Mouse (Mus musculus) forebrain, embryonic 15.5 days (tissue): Measurements from ENCODE around the gene Cdkl2. TPM values are rescaled to one million over a fixed set of nuclear protein-coding genes. Genes with fewer than 3 reads are reported as not detected.

Experiments used
- ATAC-seq: fragments of 200-750 bp; cut with Nextera tagmentation; replicated peaks from 2 replicates; pipeline ENCODE4 v1.8.0; 2017; ENCODE audit warnings: mild to moderate bottlenecking, moderate TSS enrichment, moderate library complexity
- H3K27ac ChIP-seq: fragments of 300-500 bp; sonication (generic); replicated peaks from 2 replicates; pipeline ENCODE4 v1.5.1; 2015; ENCODE audit warnings: mild to moderate bottlenecking, inconsistent platforms
- H3K27me3 ChIP-seq: fragments of 300-500 bp; sonication (generic); 2 replicates; pipeline ENCODE4 v1.6.1; 2015; ENCODE audit warnings: inconsistent platforms
- H3K36me3 ChIP-seq: fragments of 300-500 bp; sonication (generic); 2 replicates; pipeline ENCODE4 v1.6.1; 2015; ENCODE audit warnings: mild to moderate bottlenecking, inconsistent platforms
- H3K4me1 ChIP-seq: fragments of 300-500 bp; sonication (generic); 2 replicates; pipeline ENCODE4 v1.6.1; 2015; ENCODE audit warnings: inconsistent platforms
- H3K4me2 ChIP-seq: fragments of 300-500 bp; sonication (generic); replicated peaks from 2 replicates; pipeline ENCODE4 v1.6.1; 2015; ENCODE audit warnings: mild to moderate bottlenecking, inconsistent platforms
- H3K4me3 ChIP-seq: fragments of 300-500 bp; sonication (generic); 2 replicates; pipeline ENCODE4 v1.5.1; 2015; ENCODE audit warnings: mild to moderate bottlenecking, inconsistent platforms
- H3K9ac ChIP-seq: fragments of 300-500 bp; sonication (generic); replicated peaks from 2 replicates; pipeline ENCODE4 v1.6.1; 2015; ENCODE audit warnings: mild to moderate bottlenecking, inconsistent platforms
- H3K9me3 ChIP-seq: fragments of 300-500 bp; sonication (generic); 2 replicates; pipeline ENCODE4 v1.6.1; 2016; ENCODE audit warnings: inconsistent platforms
- WGBS: fragments of 180-500 bp; shearing (Covaris S2); methylation state at CpG from one replicate; pipeline ENCODE4 v1.1.7; 2015; ENCODE audit warnings: mixed read lengths; 5-methylcytosine and 5-hydroxymethylcytosine counted together
- polyA plus RNA-seq: library from polyadenylated mRNA; unstranded; fragments of >200 nt; fragmentation: Nextera tagmentation; extraction: Ambion mirVana; gene quantifications from 2 replicates; pipeline ENCODE4 v1.2.1, GENCODE M21; 2015

Gene Cdkl2
- polyA plus RNA-seq, 1 experiment from 2014 or later: 6.4 TPM

- Histone ChIP-seq H3K9ac (peak overlapping the region; percentile 79), H3K9me3 (no peaks in the 10 kb centered on the region), H3K27me3 (no peaks in the 10 kb centered on the region), H3K4me3 (peak overlapping the region; percentile 82), H3K27ac (peak overlapping the region; percentile 100), H3K36me3 (peaks cover 3% of the 10 kb centered on the region), H3K4me2 (peak overlapping the region; percentile 57), H3K4me1 (peaks cover 37% of the 10 kb centered on the region)
- no peak for ATAC-seq
- WGBS: 1% methylated on average over 14 of the region's 14 CpGs
These were observed 81.4 kb downstream of the Cdkl2 start for GRCm38 (mm10) chr5:91962259-91962638.

GRCm38 (mm10) chr5:91961370-91961769 is 82.3 kb downstream of the Cdkl2 start:
- H3K9ac ChIP-seq: 0 out of 2 replicates have a peak overlapping the region, but pooled peaks have one; percentile 79
- 94% methylated on average over 1 of the region's 1 CpGs for WGBS

GRCm38 (mm10) chr5:91960606-91961254 is 83.0 kb downstream of the Cdkl2 start:
- Histone ChIP-seq H3K9me3 (no peaks in the 10 kb centered on the region), H3K9ac (no peak overlapping the region), H3K4me3 (no peak overlapping the region), H3K4me1 (peaks cover 37% of the 10 kb centered on the region), H3K27ac (no peak overlapping the region), H3K27me3 (no peaks in the 10 kb centered on the region), H3K4me2 (peak overlapping the region; percentile 4), H3K36me3 (peaks cover 11% of the 10 kb centered on the region)
- 60% methylated on average over 3 of the region's 3 CpGs for WGBS
- ATAC-seq: no peak

More at GRCm38 (mm10) chr5:91961370-91961769, 82.3 kb downstream of the Cdkl2 start:
- Histone ChIP-seq H3K9me3 (no peaks in the 10 kb centered on the region), H3K4me2 (peak overlapping the region; percentile 57), H3K27ac (no peak overlapping the region), H3K4me1 (peaks cover 37% of the 10 kb centered on the region), H3K4me3 (peak overlapping the region; percentile 82), H3K27me3 (no peaks in the 10 kb centered on the region), H3K36me3 (peaks cover 10% of the 10 kb centered on the region)
- no peak for ATAC-seq

GRCm38 (mm10) chr5:91959986-91960385 is 83.7 kb downstream of the Cdkl2 start:
- Histone ChIP-seq H3K4me3 (no peak overlapping the region), H3K27ac (no peak overlapping the region), H3K36me3 (peaks cover 15% of the 10 kb centered on the region), H3K9ac (no peak overlapping the region), H3K4me1 (peaks cover 37% of the 10 kb centered on the region), H3K4me2 (no peak overlapping the region), H3K9me3 (no peaks in the 10 kb centered on the region), H3K27me3 (no peaks in the 10 kb centered on the region)
- no peak for ATAC-seq
- 89% methylated on average over 1 of the region's 1 CpGs for WGBS

GRCm38 (mm10) chr5:91959096-91959495 is 84.6 kb downstream of the Cdkl2 start:
- Histone ChIP-seq H3K27ac (no peak overlapping the region), H3K27me3 (no peaks in the 10 kb centered on the region), H3K4me1 (peaks cover 36% of the 10 kb centered on the region), H3K9me3 (no peaks in the 10 kb centered on the region), H3K36me3 (peaks cover 18% of the 10 kb centered on the region), H3K4me3 (no peak overlapping the region), H3K9ac (no peak overlapping the region), H3K4me2 (no peak overlapping the region)
- WGBS: 57% methylated on average over 1 of the region's 1 CpGs
- no peak for ATAC-seq

GRCm38 (mm10) chr5:91956991-91957760 is 86.5 kb downstream of the Cdkl2 start:
- Histone ChIP-seq H3K4me1 (peaks cover 28% of the 10 kb centered on the region), H3K27ac (no peak overlapping the region), H3K4me3 (no peak overlapping the region), H3K9ac (no peak overlapping the region), H3K4me2 (no peak overlapping the region), H3K9me3 (no peaks in the 10 kb centered on the region), H3K27me3 (no peaks in the 10 kb centered on the region), H3K36me3 (peaks cover 33% of the 10 kb centered on the region)
- 94% methylated on average over 3 of the region's 3 CpGs for WGBS
- no peak for ATAC-seq

Other genes with a start within 250 kb of the Cdkl2 start
- gene Rchy1, start 80.8 kb downstream of the Cdkl2 start, polyA plus RNA-seq: 70.6 and 74.0 TPM in 2 replicates
- not detected in 2 replicates for gene Odaph, start 56.4 kb downstream of the Cdkl2 start, polyA plus RNA-seq
- gene G3bp2, start 39.8 kb upstream of the Cdkl2 start, polyA plus RNA-seq: 323 and 349 TPM in 2 replicates
- 42.1 and 45.8 TPM in 2 replicates for gene Uso1, start 94.1 kb upstream of the Cdkl2 start, polyA plus RNA-seq
- gene U90926, start 171.5 kb upstream of the Cdkl2 start, polyA plus RNA-seq: not detected in 2 replicates
- gene Ppef2, start 212.4 kb upstream of the Cdkl2 start, polyA plus RNA-seq: 0.09 and 0.22 TPM in 2 replicates
- 7.6 and 11.5 TPM in 2 replicates for gene Naaa, start 234.3 kb upstream of the Cdkl2 start, polyA plus RNA-seq